Mouse (Mus musculus) intestine, postnatal 0 days (tissue): ENCODE results near the gene Veph1. TPM values are rescaled to one million over a fixed set of nuclear protein-coding genes. Genes with fewer than 3 reads are reported as not detected.

ENCODE experiments used
- ATAC-seq: fragments of 200-750 bp; cut with Nextera tagmentation; 2 replicates; pipeline ENCODE4 v1.8.0; 2017; ENCODE audit warnings: mild to moderate bottlenecking, moderate TSS enrichment, moderate library complexity
- H3K27ac ChIP-seq: fragments of 300-500 bp; sonication (generic); 2 replicates; pipeline ENCODE4 v1.5.1; 2014; ENCODE audit warnings: mild to moderate bottlenecking, low read depth, low read length, moderate library complexity
- H3K27me3 ChIP-seq: fragments of 300-500 bp; sonication (generic); replicated peaks from 2 replicates; pipeline ENCODE4 v1.6.1; 2014; ENCODE audit warnings: low read length, mixed read lengths; ENCODE audit not compliant: control insufficient read depth, insufficient read depth
- H3K36me3 ChIP-seq: fragments of 300-500 bp; sonication (generic); 2 replicates; pipeline ENCODE4 v1.6.1; 2014; ENCODE audit warnings: mild to moderate bottlenecking, moderate library complexity; ENCODE audit not compliant: control insufficient read depth, insufficient read depth
- H3K4me1 ChIP-seq: fragments of 300-500 bp; sonication (generic); replicated peaks from 2 replicates; pipeline ENCODE4 v1.6.1; 2014; ENCODE audit warnings: antibody characterized with exemption, low read length, mixed read lengths; ENCODE audit not compliant: control insufficient read depth, insufficient read depth
- H3K4me2 ChIP-seq: fragments of 300-500 bp; sonication (generic); replicated peaks from 2 replicates; pipeline ENCODE4 v1.6.1; 2014; ENCODE audit warnings: low read depth, mild to moderate bottlenecking, moderate library complexity
- H3K4me3 ChIP-seq: fragments of 300-500 bp; sonication (generic); 2 replicates; pipeline ENCODE4 v1.5.1; 2014; ENCODE audit warnings: low read depth, low read length
- H3K9ac ChIP-seq: fragments of 300-500 bp; sonication (generic); 2 replicates; pipeline ENCODE4 v1.6.1; 2014; ENCODE audit warnings: mild to moderate bottlenecking, low read depth, low read length
- H3K9me3 ChIP-seq: fragments of 300-500 bp; sonication (generic); 2 replicates; pipeline ENCODE4 v1.6.1; 2016; ENCODE audit warnings: mixed run types; ENCODE audit not compliant: control insufficient read depth
- CTCF ChIP-seq: sonication (generic); IDR thresholded peaks from 2 replicates; pipeline ENCODE4 v1.5.1; 2016; ENCODE audit warnings: low read depth, mild to moderate bottlenecking, control low read depth, antibody characterized with exemption, moderate library complexity
- WGBS: fragments of 180-500 bp; shearing (Covaris S2); extraction: QIAGEN DNeasy Blood & Tissue Kit; methylation state at CpG from one replicate; pipeline ENCODE4 v1.1.7; 2014; 5-methylcytosine and 5-hydroxymethylcytosine counted together
- polyA plus RNA-seq: library from polyadenylated mRNA; unstranded; fragments of >200 nt; fragmentation: Nextera tagmentation; extraction: Ambion mirVana; gene quantifications from 2 replicates; pipeline ENCODE4 v1.2.1, GENCODE M21; 2015

Gene Veph1
- polyA plus RNA-seq, 1 experiment from 2014 or later = not detected

- no peaks in the 10 kb centered on the region for H3K4me1 ChIP-seq
- H3K27me3 ChIP-seq = no peaks in the 10 kb centered on the region
- no peaks in the 10 kb centered on the region for H3K36me3 ChIP-seq
- H3K4me2 ChIP-seq = no peak overlapping the region
- H3K27ac ChIP-seq = no peak overlapping the region
- no peak for TF ChIP-seq CTCF
- 94% methylated on average over 7 of the region's 7 CpGs for WGBS
- no peak overlapping the region for H3K4me3 ChIP-seq
- ATAC-seq = no peak
- no peak overlapping the region for H3K9ac ChIP-seq
- no peaks in the 10 kb centered on the region for H3K9me3 ChIP-seq
These were observed 241.0 kb downstream of the Veph1 start for GRCm38 (mm10) chr3:66055652-66056051.

GRCm38 (mm10) chr3:66050092-66050886, 246.3 kb downstream of the Veph1 start:
- Histone ChIP-seq H3K9me3 (no peaks in the 10 kb centered on the region), H3K36me3 (no peaks in the 10 kb centered on the region), H3K4me2 (no peak overlapping the region), H3K27ac (no peak overlapping the region), H3K9ac (no peak overlapping the region), H3K4me3 (no peak overlapping the region), H3K27me3 (no peaks in the 10 kb centered on the region), H3K4me1 (no peaks in the 10 kb centered on the region)
- ATAC-seq = no peak
- WGBS = 63% methylated on average over 10 of the region's 10 CpGs
- TF ChIP-seq CTCF = no peak

DNA sequence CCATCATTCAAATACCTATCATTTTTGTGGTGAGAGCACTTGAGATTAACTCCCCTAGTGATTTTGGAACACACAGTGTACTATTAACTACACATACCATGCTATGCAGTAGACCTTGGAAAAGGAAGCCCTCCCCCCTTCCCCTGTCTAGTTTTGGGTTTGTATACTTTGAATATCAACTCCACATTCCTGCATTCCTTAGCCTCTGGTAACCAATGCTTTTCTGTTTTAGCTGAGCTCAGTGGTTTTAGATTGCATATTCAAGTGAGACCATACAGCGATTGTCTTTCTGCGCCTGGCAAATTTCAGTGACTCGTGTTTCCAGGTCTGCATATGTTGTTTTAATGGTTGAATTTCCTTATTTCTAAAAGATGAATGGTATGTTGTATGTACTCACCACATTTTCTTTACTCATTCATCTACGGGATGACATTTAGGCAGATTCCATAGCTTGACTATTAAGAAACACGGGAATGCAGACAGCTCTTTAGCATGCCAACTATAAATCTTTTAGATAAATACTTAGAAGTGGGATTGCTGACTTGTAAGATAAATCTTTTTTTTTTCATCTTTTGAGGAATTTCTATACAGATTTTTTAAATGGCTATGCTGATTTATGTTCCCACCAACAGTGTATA, 255.7 kb downstream of the Veph1 start:
- no peak overlapping the region for H3K9ac ChIP-seq
- no peaks in the 10 kb centered on the region for H3K36me3 ChIP-seq
- H3K4me3 ChIP-seq = no peak overlapping the region
- no peak overlapping the region for H3K4me2 ChIP-seq
- H3K9me3 ChIP-seq = no peaks in the 10 kb centered on the region
- 52% methylated on average over 5 of the region's 5 CpGs for WGBS
- no peaks in the 10 kb centered on the region for H3K4me1 ChIP-seq
- no peak for TF ChIP-seq CTCF
- no peak overlapping the region for H3K27ac ChIP-seq
- no peak for ATAC-seq
- no peaks in the 10 kb centered on the region for H3K27me3 ChIP-seq

DNA sequence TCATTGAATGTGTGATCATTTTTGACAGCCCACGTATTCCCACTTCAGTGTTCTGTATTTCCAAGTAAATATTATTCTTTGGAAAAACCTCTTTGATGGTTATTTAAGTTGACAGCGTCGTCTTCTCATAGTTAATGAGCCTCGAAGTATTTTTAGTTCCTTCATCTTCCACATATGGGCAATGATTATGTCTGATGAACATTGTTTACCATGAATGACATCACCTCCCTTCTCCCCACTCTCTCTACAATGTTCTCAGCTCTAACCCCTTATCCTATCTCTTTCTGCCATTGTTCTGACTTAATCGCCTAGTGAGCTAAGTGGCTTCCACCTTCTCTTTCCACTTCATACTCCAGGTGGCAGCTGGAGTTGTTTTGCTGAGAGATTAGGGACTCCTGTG, 261.4 kb downstream of the Veph1 start:
- 82% methylated on average over 5 of the region's 5 CpGs for WGBS
- no peak overlapping the region for H3K4me2 ChIP-seq
- no peak for ATAC-seq
- no peaks in the 10 kb centered on the region for H3K36me3 ChIP-seq
- H3K9ac ChIP-seq = no peak overlapping the region
- H3K9me3 ChIP-seq = no peaks in the 10 kb centered on the region
- no peak for TF ChIP-seq CTCF
- H3K27me3 ChIP-seq = no peaks in the 10 kb centered on the region
- no peak overlapping the region for H3K4me3 ChIP-seq
- H3K27ac ChIP-seq = no peak overlapping the region
- no peaks in the 10 kb centered on the region for H3K4me1 ChIP-seq

GRCm38 (mm10) chr3:66033346-66033745, 263.3 kb downstream of the Veph1 start:
- Histone ChIP-seq H3K27ac (no peak overlapping the region), H3K27me3 (no peaks in the 10 kb centered on the region), H3K36me3 (no peaks in the 10 kb centered on the region), H3K4me2 (no peak overlapping the region), H3K9me3 (no peaks in the 10 kb centered on the region), H3K9ac (no peak overlapping the region), H3K4me3 (no peak overlapping the region), H3K4me1 (no peaks in the 10 kb centered on the region)
- TF ChIP-seq CTCF = no peak
- no peak for ATAC-seq
- WGBS = 57% methylated on average over 2 of the region's 2 CpGs

DNA sequence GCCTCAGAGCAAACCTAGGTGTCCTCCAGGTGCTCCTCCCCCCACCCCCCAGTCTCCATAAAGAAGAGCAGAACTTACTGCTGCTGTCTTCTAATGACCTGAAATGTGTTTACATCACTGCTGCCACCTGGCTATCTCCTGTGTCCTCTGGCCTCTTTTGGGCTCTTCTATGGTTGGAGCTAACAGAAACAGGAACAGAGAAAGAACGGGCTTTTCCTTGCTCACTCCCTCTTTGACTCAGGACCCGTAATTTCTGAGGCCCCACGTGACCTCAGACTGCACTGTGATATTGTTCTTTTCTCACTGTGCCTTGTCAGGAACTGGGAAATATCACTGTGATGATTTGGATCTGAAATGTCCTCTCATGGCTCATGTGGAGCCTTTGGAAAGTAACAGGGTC, 271.2 kb downstream of the Veph1 start:
- no peaks in the 10 kb centered on the region for H3K9me3 ChIP-seq
- no peak overlapping the region for H3K4me3 ChIP-seq
- no peak overlapping the region for H3K4me2 ChIP-seq
- H3K27me3 ChIP-seq = no peaks in the 10 kb centered on the region
- no peaks in the 10 kb centered on the region for H3K36me3 ChIP-seq
- ATAC-seq = no peak
- no peak for TF ChIP-seq CTCF
- no peak overlapping the region for H3K27ac ChIP-seq
- WGBS = 68% methylated on average over 3 of the region's 3 CpGs
- H3K9ac ChIP-seq = no peak overlapping the region
- no peaks in the 10 kb centered on the region for H3K4me1 ChIP-seq
